Mouse (Mus musculus) small intestine, adult 2 months (tissue): ENCODE data around the gene Arl6ip6. TPM values are rescaled to one million over a fixed set of nuclear protein-coding genes. Genes with fewer than 3 reads are reported as not detected.

Experiments
- H3K27ac ChIP-seq: fragments of 200-500 bp; 2 replicates; pipeline ENCODE4 v1.5.1; 2012; ENCODE audit warnings: low read depth, low read length, control low read depth, inconsistent platforms; ENCODE audit not compliant: insufficient read depth
- H3K27me3 ChIP-seq: fragments of 200-500 bp; 2 replicates; pipeline ENCODE4 v1.6.1; 2012; ENCODE audit warnings: mild to moderate bottlenecking, moderate library complexity, low read length, inconsistent platforms; ENCODE audit not compliant: control insufficient read depth, insufficient read depth
- H3K36me3 ChIP-seq: fragments of 200-500 bp; 2 replicates; pipeline ENCODE4 v1.6.1; 2012; ENCODE audit warnings: mild to moderate bottlenecking, low read length, control low read depth, inconsistent platforms; ENCODE audit not compliant: control insufficient read depth, insufficient read depth
- H3K4me1 ChIP-seq: fragments of 200-500 bp; 2 replicates; pipeline ENCODE4 v1.6.1; 2012; ENCODE audit warnings: low read length, inconsistent platforms, mixed read lengths; ENCODE audit not compliant: control insufficient read depth, insufficient read depth, insufficient read length
- H3K4me3 ChIP-seq: fragments of 200-500 bp; 2 replicates; pipeline ENCODE4 v1.5.1; 2012; ENCODE audit warnings: low read depth, mild to moderate bottlenecking, control low read depth, inconsistent platforms, low read length, moderate library complexity
- CTCF ChIP-seq: fragments of 200-500 bp; IDR thresholded peaks from 2 replicates; pipeline ENCODE4 v1.5.1; 2012; ENCODE audit warnings: low read depth, mild to moderate bottlenecking, control low read depth, inconsistent platforms, low read length, moderate library complexity, mixed read lengths; ENCODE audit not compliant: insufficient replicate concordance, insufficient read length; ENCODE audit errors: extremely low read depth
- POLR2A ChIP-seq: fragments of 200-500 bp; IDR thresholded peaks from 2 replicates; pipeline ENCODE4 v1.6.1; 2012; ENCODE audit warnings: low read depth, mild to moderate bottlenecking, control low read depth, inconsistent platforms, low read length, moderate library complexity
- WGBS: fragments of 180-500 bp; shearing (Covaris S2); methylation state at CpG from one replicate; pipeline ENCODE4 v1.1.7; 2018; 5-methylcytosine and 5-hydroxymethylcytosine counted together
- polyA plus RNA-seq: library from polyadenylated mRNA; depleted of rRNA; stranded (reverse); fragments of >200 nt; gene quantifications from 2 replicates; pipeline ENCODE4 v1.2.3, GENCODE M21; 2012; rRNA removed

Arl6ip6 gene
- polyA plus RNA-seq = 3.1 and 4.3 TPM in 2 replicates

GRCm38 (mm10) chr2:53191523-53192220 lies at the start of gene Arl6ip6:
Arl6ip6 (plus strand) TSS chr2:53191726.
- no peaks in the 10 kb centered on the region for H3K27me3 ChIP-seq
- peak within 1 kb of the TSS; percentile 99 for H3K27ac ChIP-seq
- peaks cover 2% of the 10 kb centered on the region; the same call in 1 of the 2 replicates for H3K4me1 ChIP-seq
- H3K4me3 ChIP-seq = peak within 1 kb of the TSS; percentile 95
- H3K36me3 ChIP-seq = peaks cover 12% of the 10 kb centered on the region
- under 1% methylated on average over 82 of the region's 82 CpGs for WGBS
- TF ChIP-seq CTCF (no peak), POLR2A (peak; percentile 60)

GRCm38 (mm10) chr2:53146852-53147251 lies 44.7 kb upstream of the Arl6ip6 start:
- no peak overlapping the region for H3K4me3 ChIP-seq
- no peak for TF ChIP-seq CTCF
- TF ChIP-seq POLR2A = no peak
- H3K36me3 ChIP-seq = peaks cover 37% of the 10 kb centered on the region
- no peak overlapping the region for H3K27ac ChIP-seq
- no peaks in the 10 kb centered on the region for H3K27me3 ChIP-seq
- H3K4me1 ChIP-seq = no peaks in the 10 kb centered on the region

GRCm38 (mm10) chr2:53173966-53174365 lies 17.6 kb upstream of the Arl6ip6 start:
- Histone ChIP-seq H3K4me3 (no peak overlapping the region), H3K36me3 (peaks cover 14% of the 10 kb centered on the region), H3K4me1 (no peaks in the 10 kb centered on the region), H3K27ac (no peak overlapping the region), H3K27me3 (no peaks in the 10 kb centered on the region)
- TF ChIP-seq CTCF (no peak), POLR2A (no peak)

GRCm38 (mm10) chr2:53178966-53179365 lies 12.6 kb upstream of the Arl6ip6 start:
- Histone ChIP-seq H3K27me3 (no peaks in the 10 kb centered on the region), H3K4me3 (no peak overlapping the region), H3K27ac (no peak overlapping the region), H3K36me3 (peaks cover 12% of the 10 kb centered on the region), H3K4me1 (no peaks in the 10 kb centered on the region)
- WGBS = 57% methylated on average over 3 of the region's 3 CpGs
- TF ChIP-seq CTCF = no peak
- TF ChIP-seq POLR2A = no peak

- Histone ChIP-seq H3K4me3 (no peak overlapping the region), H3K4me1 (no peaks in the 10 kb centered on the region)
- TF ChIP-seq CTCF (no peak), POLR2A (no peak)
Observed at GRCm38 (mm10) chr2:53179876-53180275, 11.7 kb upstream of the Arl6ip6 start.

GRCm38 (mm10) chr2:53189811-53190210 lies 1.7 kb upstream of the Arl6ip6 start:
- no peak overlapping the region for H3K27ac ChIP-seq
- WGBS = 63% methylated on average over 3 of the region's 3 CpGs
- no peak for TF ChIP-seq CTCF
- no peak for TF ChIP-seq POLR2A
- H3K27me3 ChIP-seq = no peaks in the 10 kb centered on the region
- peaks cover 6% of the 10 kb centered on the region for H3K36me3 ChIP-seq
- no peak overlapping the region for H3K4me3 ChIP-seq
- peaks cover 2% of the 10 kb centered on the region; the same call in 1 of the 2 replicates for H3K4me1 ChIP-seq

More at GRCm38 (mm10) chr2:53179876-53180275, 11.7 kb upstream of the Arl6ip6 start:
- Histone ChIP-seq H3K36me3 (peaks cover 5% of the 10 kb centered on the region), H3K27ac (no peak overlapping the region), H3K27me3 (no peaks in the 10 kb centered on the region)

- peaks cover 10% of the 10 kb centered on the region for H3K36me3 ChIP-seq
- TF ChIP-seq CTCF (no peak), POLR2A (peak; percentile 82)
- peaks cover 2% of the 10 kb centered on the region; the same call in 1 of the 2 replicates for H3K4me1 ChIP-seq
- H3K4me3 ChIP-seq = peak within 1 kb of the TSS; percentile 95
- peak within 1 kb of the TSS; percentile 99 for H3K27ac ChIP-seq
- H3K27me3 ChIP-seq = no peaks in the 10 kb centered on the region
- WGBS = under 1% methylated on average over 53 of the region's 53 CpGs
Observed at GRCm38 (mm10) chr2:53190684-53191511, 628 bp upstream of the Arl6ip6 start, which contains the start of gene Prpf40a. Prpf40a (minus strand) TSS chr2:53191284.
